Mouse (Mus musculus) cerebellum, adult 2 months (tissue): Measurements from ENCODE around the gene Hoxd13. TPM values are rescaled to one million over a fixed set of nuclear protein-coding genes. Genes with fewer than 3 reads are reported as not detected.

ENCODE experiments used
- DNase-seq, 2 experiments: peaks; one replicate each; pipeline ENCODE4 v3.0.0; 2021
- H3K27ac ChIP-seq: fragments of 200-500 bp; 2 replicates; pipeline ENCODE4 v1.5.1; 2012; ENCODE audit warnings: low read length, control low read depth, inconsistent platforms; ENCODE audit not compliant: insufficient read depth
- H3K27me3 ChIP-seq: fragments of 200-500 bp; 2 replicates; pipeline ENCODE4 v1.6.1; 2012; ENCODE audit warnings: inconsistent platforms, mild to moderate bottlenecking, low read length, moderate library complexity; ENCODE audit not compliant: control insufficient read depth, insufficient read depth
- H3K4me1 ChIP-seq: fragments of 200-500 bp; 2 replicates; pipeline ENCODE4 v1.6.1; 2011; ENCODE audit warnings: low read length; ENCODE audit not compliant: control insufficient read depth, insufficient read depth
- H3K4me3 ChIP-seq: fragments of 200-500 bp; replicated peaks from 2 replicates; pipeline ENCODE3; 2011; ENCODE audit warnings: mild to moderate bottlenecking, low read depth, low read length, control low read depth; ENCODE audit not compliant: insufficient read depth
- CTCF ChIP-seq: fragments of 200-500 bp; IDR thresholded peaks from 2 replicates; pipeline ENCODE4 v1.5.1; 2011; ENCODE audit warnings: low read depth, mild to moderate bottlenecking, control low read depth, low read length, moderate library complexity, borderline replicate concordance; ENCODE audit not compliant: insufficient read depth
- POLR2A ChIP-seq: fragments of 200-500 bp; IDR thresholded peaks from 2 replicates; pipeline ENCODE4 v1.6.1; 2011; ENCODE audit warnings: low read length, control low read depth, borderline replicate concordance; ENCODE audit not compliant: insufficient read depth
- WGBS: fragments of 180-500 bp; shearing (Covaris S2); methylation state at CpG from one replicate; pipeline ENCODE4 v1.1.7; 2018; 5-methylcytosine and 5-hydroxymethylcytosine counted together
- polyA plus RNA-seq: library from polyadenylated mRNA; depleted of rRNA; stranded (reverse); fragments of >200 nt; gene quantifications from 2 replicates; pipeline ENCODE4 v1.2.3, GENCODE M21; 2012

Gene Hoxd13
- polyA plus RNA-seq, 1 experiment: 0.10 TPM

DNA sequence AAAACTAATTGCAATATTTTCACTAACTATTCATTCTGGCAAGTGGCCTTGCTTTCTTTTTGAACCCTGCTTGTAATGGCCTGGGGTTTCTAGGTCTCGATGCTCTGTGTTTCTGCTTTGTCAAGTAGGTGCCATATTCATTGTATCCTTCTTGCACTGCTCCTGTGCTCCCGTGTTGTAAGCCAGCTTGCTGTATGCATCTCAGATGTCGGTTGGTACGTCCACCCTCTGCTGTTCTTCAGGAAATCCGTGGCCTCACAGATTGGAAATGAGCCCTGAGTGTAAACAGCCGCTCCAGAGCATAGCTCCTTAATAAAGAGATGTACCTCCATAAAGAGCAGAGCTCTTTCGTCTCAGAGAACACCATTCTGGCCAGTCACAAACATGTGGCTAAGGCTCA lies 39.5 kb downstream of the Hoxd13 start:
- no peak for DNase-seq
- 12% methylated on average over 7 of the region's 7 CpGs for WGBS
- no peak for TF ChIP-seq POLR2A
- TF ChIP-seq CTCF: no peak
- no peak overlapping the region for H3K27ac ChIP-seq
- H3K4me3 ChIP-seq: no peak overlapping the region
- H3K4me1 ChIP-seq: no peaks in the 10 kb centered on the region
- H3K27me3 ChIP-seq: peaks cover 28% of the 10 kb centered on the region

DNA sequence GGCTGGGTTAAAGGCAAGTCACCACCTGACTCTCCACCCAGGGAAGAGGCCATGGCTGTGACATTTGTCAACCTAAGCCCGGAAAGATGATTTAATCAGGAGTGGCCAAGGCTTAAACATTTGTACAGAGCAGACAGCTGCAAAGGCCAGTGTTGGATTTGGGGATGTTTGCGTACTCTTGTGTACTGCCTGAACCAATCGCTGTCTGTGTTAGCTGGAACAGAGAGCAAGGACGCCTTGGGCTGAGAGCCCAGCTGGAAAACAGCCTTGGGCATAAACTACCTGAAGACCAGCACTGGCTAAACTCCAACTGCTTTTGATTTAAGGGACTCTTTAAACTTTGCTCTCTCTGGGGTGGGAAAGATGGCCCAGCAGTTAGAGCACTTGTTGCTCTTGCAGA lies 40.6 kb downstream of the Hoxd13 start:
- Histone ChIP-seq H3K27ac (no peak overlapping the region), H3K27me3 (peaks cover 27% of the 10 kb centered on the region)
- 10% methylated on average over 4 of the region's 4 CpGs for WGBS

DNA sequence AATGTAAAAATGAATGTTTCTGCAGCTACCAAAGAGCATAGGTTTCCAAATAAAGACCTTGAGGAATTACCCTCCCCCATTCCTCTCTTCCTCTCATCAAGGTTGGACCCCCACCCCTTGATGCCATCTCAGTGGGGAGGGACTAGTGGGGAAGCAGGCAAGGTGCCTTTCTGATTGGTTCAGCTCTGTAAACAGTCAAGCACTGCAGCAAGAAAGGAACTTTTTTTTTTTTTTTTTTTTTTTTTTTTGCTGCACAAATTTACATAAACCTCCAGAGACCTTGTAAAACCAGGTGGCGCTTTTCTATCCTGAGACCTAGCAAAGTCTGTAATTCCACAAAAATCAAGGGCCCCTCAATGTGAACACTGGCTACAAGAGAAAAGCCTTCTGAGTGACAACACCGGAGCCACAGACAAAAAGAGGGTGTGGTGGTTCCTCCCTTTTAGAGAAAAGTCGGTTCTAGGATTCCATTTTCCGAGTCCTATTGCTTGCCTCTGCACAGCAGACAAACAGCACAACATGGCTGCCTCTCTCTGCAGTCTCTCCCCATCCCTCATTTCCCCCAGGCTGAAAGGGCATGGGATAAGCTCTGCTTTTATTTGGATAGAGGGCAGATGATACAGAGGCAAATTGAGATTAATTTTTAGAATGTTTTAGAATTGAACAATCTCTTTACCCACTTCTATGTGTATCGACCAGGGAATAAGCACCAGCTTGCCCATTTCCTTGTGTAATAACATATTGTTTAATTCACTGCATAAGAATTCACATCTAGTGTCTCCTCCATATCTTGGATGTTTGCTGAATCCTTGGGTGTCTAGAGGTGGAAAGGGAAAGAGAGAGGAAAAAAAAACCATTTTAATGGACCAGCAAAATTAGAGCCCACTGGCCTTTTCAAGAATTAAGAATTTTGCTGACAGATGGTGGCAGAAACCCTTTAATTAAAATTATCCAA lies 41.6 kb downstream of the Hoxd13 start:
- TF ChIP-seq POLR2A (no peak), CTCF (no peak)
- Histone ChIP-seq H3K4me1 (no peaks in the 10 kb centered on the region), H3K27me3 (peaks cover 27% of the 10 kb centered on the region), H3K4me3 (no peak overlapping the region), H3K27ac (no peak overlapping the region)
- WGBS: 8% methylated on average over 5 of the region's 5 CpGs
- no peak for DNase-seq

More for the DNA sequence above, 40.6 kb downstream of the Hoxd13 start:
- Histone ChIP-seq H3K4me3 (no peak overlapping the region), H3K4me1 (no peaks in the 10 kb centered on the region)
- DNase-seq: no peak
- no peak for TF ChIP-seq CTCF
- TF ChIP-seq POLR2A: no peak

DNA sequence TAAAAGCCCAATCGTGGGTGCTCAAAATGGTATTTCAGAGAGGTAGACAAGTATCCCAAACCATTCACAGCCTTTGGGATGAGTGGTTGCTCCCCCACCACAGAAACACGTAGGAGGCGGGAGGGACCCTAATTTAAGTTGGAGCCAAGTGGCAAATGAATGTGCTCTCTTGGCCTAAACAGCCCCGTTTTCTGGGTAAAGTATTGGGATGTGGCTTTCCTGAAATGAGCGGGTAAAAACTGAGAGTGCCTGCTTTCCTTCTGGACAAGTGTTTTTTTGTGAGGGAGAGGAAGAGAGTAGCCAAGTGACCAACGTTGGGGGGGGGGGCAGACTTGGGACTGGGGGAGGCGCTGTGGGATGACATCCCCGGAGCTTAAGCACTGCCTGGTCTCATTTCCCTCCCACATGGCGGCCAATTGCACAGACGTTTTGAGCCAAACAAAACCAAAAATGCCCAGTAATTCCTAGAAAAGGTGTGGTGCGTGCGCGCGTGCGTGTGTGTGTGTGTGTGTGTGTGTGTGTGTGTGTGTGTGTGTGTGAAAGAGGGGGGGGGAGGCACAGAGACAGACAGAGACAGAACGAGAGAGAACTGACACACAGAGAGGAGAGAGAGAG lies 42.9 kb downstream of the Hoxd13 start:
- Histone ChIP-seq H3K27me3 (peaks cover 17% of the 10 kb centered on the region; the same call in 1 of the 2 replicates), H3K4me3 (no peak overlapping the region), H3K4me1 (no peaks in the 10 kb centered on the region), H3K27ac (no peak overlapping the region)
- DNase-seq: no peak
- TF ChIP-seq POLR2A (no peak), CTCF (no peak)
- 2% methylated on average over 16 of the region's 16 CpGs for WGBS

DNA sequence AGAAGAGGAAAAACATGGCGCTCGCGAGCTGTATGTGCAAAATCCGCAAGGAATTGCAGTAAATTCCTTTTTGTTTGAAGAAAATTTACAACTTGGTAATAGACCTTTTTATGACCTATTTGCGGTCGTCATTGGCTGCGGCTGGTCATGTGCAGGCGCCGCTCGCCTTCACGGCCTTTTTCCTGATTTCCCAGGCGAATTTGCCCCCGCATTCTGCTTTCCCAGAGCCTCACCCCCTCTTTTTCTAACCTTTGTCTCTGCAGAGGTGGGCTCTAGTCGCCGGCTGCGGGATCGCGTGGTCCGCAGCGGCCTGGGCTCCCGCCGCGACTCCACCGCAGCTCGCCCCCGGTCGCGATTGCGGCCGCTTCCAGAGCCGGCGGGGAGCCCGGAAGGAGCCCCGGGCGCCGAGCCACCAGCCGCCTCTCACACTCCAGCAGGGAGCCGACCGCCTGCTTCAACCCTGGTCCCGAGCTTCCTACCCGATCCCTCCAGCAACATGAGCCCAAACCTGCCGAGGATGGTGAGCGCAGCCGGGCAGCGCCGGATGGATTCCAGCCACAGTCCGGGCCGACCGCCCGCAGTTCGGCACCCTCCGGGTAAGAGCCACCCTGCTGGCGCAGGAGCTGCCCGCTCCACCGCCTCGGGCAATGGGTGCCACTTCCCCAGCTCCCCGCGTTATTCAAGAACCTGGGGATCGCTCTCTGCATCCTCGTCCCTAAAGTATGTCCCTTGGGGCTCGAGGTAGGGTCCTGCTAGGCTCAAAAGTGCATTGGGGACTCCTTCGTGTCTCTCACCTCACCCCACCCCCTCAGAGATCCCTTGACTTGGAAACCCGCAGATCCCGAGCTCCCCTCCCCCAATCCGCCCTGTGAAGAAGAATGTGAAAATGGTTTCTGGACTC lies 43.9 kb downstream of the Hoxd13 start, which contains the start of the genes Hoxd3 and Hoxd4:
Gene Hoxd3 (plus strand): TSS at position 207 of the 901 bp plus-strand sequence.
Gene Hoxd4 (plus strand): TSS at position 209 of the 901 bp plus-strand sequence.
- WGBS: 3% methylated on average over 65 of the region's 65 CpGs
- TF ChIP-seq CTCF: no peak
- Histone ChIP-seq H3K27ac (no peak within 1 kb of the TSS), H3K4me1 (no peaks in the 10 kb centered on the region), H3K27me3 (peaks cover 13% of the 10 kb centered on the region; the same call in 1 of the 2 replicates), H3K4me3 (no peak within 1 kb of the TSS)
- DNase-seq: no peak

DNA sequence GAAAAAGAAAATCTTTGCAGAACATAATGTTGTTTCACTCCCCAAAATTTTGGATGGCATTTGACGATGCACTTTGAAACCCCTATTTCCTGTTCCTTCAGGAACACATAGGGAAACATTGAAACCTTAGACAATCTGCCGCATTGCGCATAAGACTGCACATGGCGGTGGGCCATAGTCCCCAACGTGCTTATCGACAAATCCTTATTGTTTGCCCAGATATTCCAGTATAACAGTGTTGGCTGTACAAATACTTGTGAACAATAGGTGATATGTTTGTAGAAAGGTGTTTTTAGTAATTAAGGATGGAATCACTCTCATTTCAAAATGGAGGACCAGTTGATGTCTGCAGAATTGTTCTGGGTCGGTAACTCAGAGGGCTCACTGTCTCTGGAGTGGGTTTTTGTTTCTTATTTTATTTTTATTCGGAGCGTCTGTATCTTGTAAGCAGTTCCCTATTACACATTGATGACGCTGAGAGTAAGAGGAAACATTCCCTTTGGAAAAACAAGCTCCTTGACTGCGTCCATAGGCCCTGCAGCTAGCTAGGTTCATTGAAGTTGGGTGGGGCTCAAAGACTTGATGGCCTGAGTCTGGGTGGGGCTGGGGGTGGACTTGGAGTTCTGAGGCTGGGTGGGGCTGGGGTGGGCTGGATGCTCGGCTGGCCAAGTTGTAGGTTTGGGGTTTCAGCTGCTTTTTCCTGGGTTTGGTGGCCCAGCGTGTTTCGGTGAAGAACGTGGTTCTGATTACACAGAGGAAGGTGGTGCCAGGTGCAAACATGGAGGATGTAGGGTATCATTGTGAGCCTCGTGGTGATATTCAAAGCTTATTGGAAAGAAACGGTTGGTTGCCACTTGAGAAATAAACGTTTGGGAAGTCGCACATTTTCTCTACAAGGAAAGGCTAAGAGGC lies 45.4 kb downstream of the Hoxd13 start:
- H3K4me1 ChIP-seq: no peaks in the 10 kb centered on the region
- DNase-seq: no peak
- WGBS: 6% methylated on average over 19 of the region's 19 CpGs
- no peak overlapping the region for H3K27ac ChIP-seq
- H3K4me3 ChIP-seq: no peak overlapping the region
- no peak for TF ChIP-seq CTCF
- TF ChIP-seq POLR2A: no peak
- peaks cover 13% of the 10 kb centered on the region; the same call in 1 of the 2 replicates for H3K27me3 ChIP-seq
